Mouse (Mus musculus) ES-E14 (cell line): ENCODE data around the gene Gemin8. TPM values are rescaled to one million over a fixed set of nuclear protein-coding genes. Genes with fewer than 3 reads are reported as not detected.

Experiments
- DNase-seq: peaks from one replicate; pipeline ENCODE4 v3.0.0-alpha.2; 2013; ENCODE audit warnings: low read depth, low spot score
- H3K27ac ChIP-seq: 2 replicates; pipeline ENCODE4 v1.5.1; 2012; ENCODE audit warnings: low read depth, mild to moderate bottlenecking, low read length, moderate library complexity, mixed read lengths; ENCODE audit not compliant: poor library complexity, insufficient read depth, severe bottlenecking
- H3K36me3 ChIP-seq: 2 replicates; pipeline ENCODE4 v1.6.1; 2012; ENCODE audit warnings: mild to moderate bottlenecking, low read length, moderate library complexity, mixed read lengths; ENCODE audit not compliant: control insufficient read depth, poor library complexity, insufficient read depth, severe bottlenecking
- H3K4me1 ChIP-seq, 2 experiments: fragments of 150-350 bp in 1 of 2; sonication (generic) in 1 of 2; 2 replicates each; pipeline ENCODE4 v1.6.1; 2012; ENCODE audit warnings: low read length in 2 of 2, mild to moderate bottlenecking in 1 of 2, mixed read lengths in 1 of 2; ENCODE audit not compliant: control insufficient read depth in 2 of 2, insufficient read depth in 2 of 2, poor library complexity in 1 of 2
- H3K4me3 ChIP-seq, 2 experiments: fragments of 150-350 bp in 1 of 2; sonication (generic) in 1 of 2; 2 replicates each; pipeline ENCODE4 v1.5.1; 2012; ENCODE audit warnings: low read length in 2 of 2, low read depth in 1 of 2, mild to moderate bottlenecking in 1 of 2, mixed read lengths in 1 of 2; ENCODE audit not compliant: insufficient read depth in 1 of 2, poor library complexity in 1 of 2, severe bottlenecking in 1 of 2
- H3K9ac ChIP-seq: 2 replicates; pipeline ENCODE4 v1.6.1; 2012; ENCODE audit warnings: low read depth, mild to moderate bottlenecking, low read length, mixed read lengths; ENCODE audit not compliant: poor library complexity, insufficient read depth, severe bottlenecking
- H3K9me3 ChIP-seq: fragments of 150-350 bp; sonication (generic); 2 replicates; pipeline ENCODE4 v1.6.1; 2012; ENCODE audit warnings: low read depth, mild to moderate bottlenecking, low read length; ENCODE audit not compliant: control insufficient read depth, insufficient read depth
- CHD2 ChIP-seq: IDR thresholded peaks from 2 replicates; pipeline ENCODE4 v1.6.1; 2014; ENCODE audit warnings: mild to moderate bottlenecking, low read depth, low read length, inconsistent platforms
- HCFC1 ChIP-seq: IDR thresholded peaks from 2 replicates; pipeline ENCODE4 v1.6.1; 2012; ENCODE audit warnings: low read length, inconsistent platforms, borderline replicate concordance; ENCODE audit not compliant: insufficient read depth
- MAFK ChIP-seq: IDR thresholded peaks from 2 replicates; pipeline ENCODE4 v1.6.1; 2014; ENCODE audit warnings: mild to moderate bottlenecking, low read depth, low read length, inconsistent platforms; ENCODE audit not compliant: insufficient read depth
- ZC3H11A ChIP-seq: IDR thresholded peaks from 2 replicates; pipeline ENCODE4 v1.6.1; 2012; ENCODE audit warnings: low read depth, mild to moderate bottlenecking, inconsistent platforms, low read length, borderline replicate concordance
- ZNF384 ChIP-seq: IDR thresholded peaks from 2 replicates; pipeline ENCODE4 v1.6.1; 2012; ENCODE audit warnings: low read depth, low read length, inconsistent platforms
- in situ Hi-C, 2 experiments: fragments of 600-800 bp; cut with MboI; formaldehyde crosslinking; loops; one replicate each; pipeline ENCODE4 v1.15.1; 2025; ENCODE audit warnings: low sequenced_read_pairs in 2 of 2, inconsistent platforms in 1 of 2; ENCODE audit not compliant: unreplicated experiment in 2 of 2
- total RNA-seq: library from RNA; depleted of rRNA; stranded (reverse); fragments of 300-350 nt; gene quantifications from 2 replicates; pipeline ENCODE4 v1.2.3, GENCODE M21; 2012; rRNA removed

Gene Gemin8
- total RNA-seq, result 7.0 and 8.5 TPM in 2 replicates

DNA sequence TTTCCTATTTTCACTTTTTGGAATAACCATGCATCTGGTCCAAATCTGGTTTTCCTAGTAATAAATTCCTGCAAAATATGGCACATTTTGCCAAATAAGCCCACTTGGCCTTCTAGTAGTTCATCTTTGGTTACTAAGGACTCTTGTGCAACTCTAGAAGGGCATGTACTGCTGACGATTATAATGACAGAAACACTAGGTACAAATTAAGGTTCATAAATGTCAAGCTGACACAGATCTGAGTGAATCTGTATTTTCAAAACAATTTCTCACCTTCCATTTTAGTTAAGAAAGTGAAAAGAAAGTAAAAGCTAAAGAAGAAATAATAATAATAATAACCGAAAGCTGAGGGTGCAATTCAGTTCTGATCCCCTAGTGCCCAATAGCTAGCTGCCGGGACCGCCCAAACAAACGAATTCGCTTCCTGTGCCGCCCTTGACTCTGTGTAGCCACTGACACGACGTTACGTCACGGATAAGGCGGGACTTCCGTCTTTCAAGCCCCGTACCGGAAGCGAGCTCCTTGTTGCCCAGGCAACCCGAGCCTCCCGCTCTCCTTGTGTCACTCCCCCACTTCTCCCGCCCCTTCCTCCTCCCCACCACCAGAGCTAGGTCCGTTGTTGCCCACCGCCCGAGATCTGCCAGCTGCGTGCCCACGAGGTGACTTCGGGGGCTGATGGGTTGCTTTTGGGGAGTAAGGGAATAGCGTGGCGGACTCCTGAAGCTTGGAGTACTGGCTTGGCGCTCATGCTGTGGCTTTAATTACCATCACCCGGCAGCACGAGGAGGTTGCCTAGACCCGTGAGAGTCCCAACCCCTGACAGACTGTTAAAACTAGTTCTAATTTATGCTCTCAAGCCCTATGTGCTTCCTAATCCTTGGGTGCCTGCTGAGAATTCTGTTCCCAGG lies at the start of gene Gemin8:
Gene Gemin8 (plus strand): TSS at position 563 of the 908 bp plus-strand sequence.
- peak within 1 kb of the TSS; percentile 81 to 88 for H3K4me3 ChIP-seq
- H3K9ac ChIP-seq, result peak within 1 kb of the TSS; percentile 79
- H3K36me3 ChIP-seq, result no peaks in the 10 kb centered on the region
- H3K4me1 ChIP-seq, result no peaks in the 10 kb centered on the region
- no peak within 1 kb of the TSS for H3K27ac ChIP-seq
- peak; percentile 82 for DNase-seq
- no peak for TF ChIP-seq HCFC1
- no peak for TF ChIP-seq MAFK
- no peak for TF ChIP-seq ZC3H11A
- no peak for TF ChIP-seq CHD2
- no peak for TF ChIP-seq ZNF384
- H3K9me3 ChIP-seq, result no peaks in the 10 kb centered on the region
- in situ Hi-C loops, result loop anchor here in 1 of 2 experiments (25.0 kb wide), 2 partner anchors 192 to 492 kb away; no protein-coding TSS in a partner anchor

DNA sequence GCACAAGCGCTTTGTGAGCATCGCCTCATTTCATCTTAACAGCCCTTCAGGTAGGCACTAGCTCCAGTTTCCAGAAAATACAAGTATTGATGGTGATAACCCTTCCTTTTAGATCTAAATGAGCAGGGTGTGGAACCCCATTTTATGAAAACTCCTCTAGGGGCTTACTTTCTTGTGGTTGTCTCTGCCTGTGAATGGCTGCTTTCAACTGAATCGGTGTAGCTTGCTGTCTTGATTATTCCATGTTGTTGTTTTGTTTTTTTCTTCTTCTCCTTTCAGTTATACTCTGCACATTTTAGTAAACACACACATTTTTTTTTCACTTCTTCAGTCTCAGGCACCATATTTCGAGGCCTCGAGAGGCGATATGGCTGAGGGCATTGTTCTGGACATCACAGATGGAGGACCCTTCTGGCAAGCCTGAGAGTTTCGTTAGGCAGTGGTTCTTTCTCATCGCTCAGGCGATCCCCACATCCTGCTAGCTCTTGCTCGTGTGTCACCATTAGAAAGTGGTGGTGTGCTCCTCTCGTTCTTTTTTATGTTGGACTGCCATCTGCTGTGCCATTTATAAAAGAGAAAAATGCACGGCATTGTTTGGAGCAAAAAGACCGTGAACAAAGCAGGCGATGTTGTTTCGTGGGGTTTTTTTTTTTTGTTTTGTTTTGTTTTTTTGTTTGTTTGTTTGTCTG lies 23.0 kb upstream of the Gemin8 start:
- H3K4me1 ChIP-seq, result no peaks in the 10 kb centered on the region
- TF ChIP-seq ZNF384 (no peak), HCFC1 (no peak), CHD2 (no peak), MAFK (no peak), ZC3H11A (no peak)
- in situ Hi-C loops, result no loop called here
- DNase-seq, result no peak
- no peaks in the 10 kb centered on the region for H3K9me3 ChIP-seq
- H3K4me3 ChIP-seq, result no peak overlapping the region
- H3K36me3 ChIP-seq, result no peaks in the 10 kb centered on the region
- no peak overlapping the region for H3K9ac ChIP-seq
- no peak overlapping the region for H3K27ac ChIP-seq

DNA sequence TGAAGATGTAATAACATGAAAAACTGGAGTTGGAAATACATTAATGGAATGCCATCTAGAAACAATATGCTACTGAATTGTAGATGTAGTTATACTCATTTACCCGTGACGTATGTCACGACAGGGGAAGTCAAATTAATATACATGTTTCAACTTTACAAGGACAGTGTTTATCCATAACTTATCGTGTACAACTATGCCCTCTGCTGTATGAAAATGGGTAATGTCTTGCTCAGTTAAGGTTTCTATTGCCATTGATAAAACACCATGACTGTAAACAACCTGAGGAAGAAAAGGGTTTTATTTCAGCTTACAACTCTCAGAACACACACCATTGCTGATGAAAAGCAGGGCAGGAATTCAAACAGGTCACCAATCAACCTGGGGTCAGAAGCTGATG lies 7.5 kb upstream of the Gemin8 start:
- Histone ChIP-seq H3K9me3 (no peaks in the 10 kb centered on the region), H3K36me3 (no peaks in the 10 kb centered on the region), H3K4me3 (no peak overlapping the region), H3K4me1 (no peaks in the 10 kb centered on the region), H3K9ac (no peak overlapping the region), H3K27ac (no peak overlapping the region)
- in situ Hi-C loops, result loop anchor here in 1 of 2 experiments (25.0 kb wide), 2 partner anchors 200 to 500 kb away; no protein-coding TSS in a partner anchor
- TF ChIP-seq HCFC1, result no peak
- TF ChIP-seq ZC3H11A, result no peak
- no peak for TF ChIP-seq MAFK
- no peak for TF ChIP-seq CHD2
- TF ChIP-seq ZNF384, result no peak
- no peak for DNase-seq

DNA sequence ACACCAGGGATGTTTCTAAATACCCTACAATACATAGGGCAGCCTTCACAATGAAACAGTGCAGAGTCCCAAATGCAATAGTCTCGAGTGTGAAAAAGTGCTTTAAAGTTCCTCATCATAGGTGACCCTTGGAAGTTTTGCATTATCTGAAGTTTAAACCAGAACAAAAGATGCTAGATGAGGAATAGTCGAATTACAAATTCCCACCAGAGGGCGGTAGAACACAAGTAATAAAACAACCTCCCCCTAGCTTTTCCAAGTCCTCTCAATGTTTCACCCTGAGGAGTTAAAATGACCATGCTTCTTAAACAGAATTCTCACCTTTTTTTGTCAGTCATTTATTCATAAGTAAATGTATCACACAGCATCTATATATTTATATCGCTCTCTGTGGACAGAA lies 2.9 kb upstream of the Gemin8 start:
- Histone ChIP-seq H3K9me3 (no peaks in the 10 kb centered on the region), H3K4me1 (no peaks in the 10 kb centered on the region), H3K9ac (no peak overlapping the region), H3K4me3 (no peak overlapping the region), H3K27ac (no peak overlapping the region), H3K36me3 (no peaks in the 10 kb centered on the region)
- DNase-seq, result peak; percentile 31
- in situ Hi-C loops, result loop anchor here in 1 of 2 experiments (25.0 kb wide), 2 partner anchors 195 to 495 kb away; no protein-coding TSS in a partner anchor
- TF ChIP-seq ZC3H11A, result peak; percentile 52; the same call in 1 of the 2 replicates
- no peak for TF ChIP-seq ZNF384
